Mouse (Mus musculus): ENCODE data around the gene Rnf213.

DNA sequence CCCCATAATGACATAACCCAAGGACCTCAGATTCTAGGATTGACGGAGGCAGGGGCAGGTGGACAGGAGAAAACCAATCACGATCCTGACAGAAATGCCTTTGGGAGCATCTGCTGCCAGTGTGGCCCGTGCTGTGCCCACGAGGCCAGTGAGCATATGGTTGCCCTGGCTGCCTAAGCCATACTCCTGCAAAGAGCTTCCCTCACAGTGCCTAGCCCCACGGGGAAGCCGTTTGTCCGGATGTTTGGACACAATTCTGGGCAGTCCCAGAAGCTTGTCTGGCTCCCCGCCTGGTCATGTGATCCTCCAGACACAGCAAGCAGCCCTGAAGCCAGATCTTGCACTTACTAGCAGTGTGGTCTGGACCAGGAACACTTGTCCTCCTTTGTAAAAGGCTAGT lies 129.9 kb downstream of the Rnf213 start:
- TF ChIP-seq CTCF (IDR thresholded peaks at IDR 0.05; ENCODE audit: borderline replicate concordance, control insufficient read depth, extremely low read depth, insufficient read depth, low read length, poor library complexity) (no peak), POLR2A (IDR thresholded peaks at IDR 0.05; ENCODE audit: control insufficient read depth, extremely low read depth, insufficient read depth, low read length, poor library complexity) (no peak)

Measured in thymus, adult 2 months (tissue).